Mouse (Mus musculus): ENCODE data around the gene Zhx3.

Gene Zhx3

GRCm38 (mm10) chr2:160760433-160761184, 112.2 kb downstream of the Zhx3 start:
- DNase-seq (ENCODE audit: low read depth): peak; percentile 49

- DNase-seq (ENCODE audit: low read depth): peak; percentile 80
These were observed 116.1 kb downstream of the Zhx3 start for GRCm38 (mm10) chr2:160756583-160757203.

GRCm38 (mm10) chr2:160747075-160747474, 125.7 kb downstream of the Zhx3 start:
- no peak for DNase-seq (ENCODE audit: low read depth)

GRCm38 (mm10) chr2:160746637-160747036, 126.2 kb downstream of the Zhx3 start:
- DNase-seq (ENCODE audit: low read depth): peak; percentile 40

GRCm38 (mm10) chr2:160745497-160745896, 127.3 kb downstream of the Zhx3 start:
- DNase-seq (ENCODE audit: low read depth): peak; percentile 71

- DNase-seq (ENCODE audit: low read depth): peak; percentile 39
These were observed 128.0 kb downstream of the Zhx3 start for GRCm38 (mm10) chr2:160744823-160745210.

GRCm38 (mm10) chr2:160744040-160744822, 128.6 kb downstream of the Zhx3 start:
- DNase-seq (ENCODE audit: low read depth): peak; percentile 65

- peak; percentile 81 for DNase-seq (ENCODE audit: low read depth)
These were observed 130.6 kb downstream of the Zhx3 start for GRCm38 (mm10) chr2:160742161-160742609.

GRCm38 (mm10) chr2:160741580-160741979, 131.2 kb downstream of the Zhx3 start:
- peak; percentile 62 for DNase-seq (ENCODE audit: low read depth)

- peak; percentile 71 for DNase-seq (ENCODE audit: low read depth)
These were observed 132.2 kb downstream of the Zhx3 start for GRCm38 (mm10) chr2:160740521-160741156.

- peak; percentile 53 for DNase-seq (ENCODE audit: low read depth)
These were observed 133.0 kb downstream of the Zhx3 start for GRCm38 (mm10) chr2:160739647-160740356.

- no peak for DNase-seq (ENCODE audit: low read depth)
These were observed 134.4 kb downstream of the Zhx3 start for GRCm38 (mm10) chr2:160738354-160738753.

- DNase-seq (ENCODE audit: low read depth): no peak
These were observed 136.3 kb downstream of the Zhx3 start for GRCm38 (mm10) chr2:160736466-160736865.

- peak; percentile 73 for DNase-seq (ENCODE audit: low read depth)
These were observed 137.0 kb downstream of the Zhx3 start for GRCm38 (mm10) chr2:160735706-160736310.

- DNase-seq (ENCODE audit: low read depth): peak; percentile 81
These were observed 138.5 kb downstream of the Zhx3 start for GRCm38 (mm10) chr2:160734331-160734730.

- DNase-seq (ENCODE audit: low read depth): peak; percentile 85
These were observed 139.7 kb downstream of the Zhx3 start for GRCm38 (mm10) chr2:160733131-160733531.

GRCm38 (mm10) chr2:160732420-160732995, 140.3 kb downstream of the Zhx3 start:
- no peak for DNase-seq (ENCODE audit: low read depth)

- DNase-seq (ENCODE audit: low read depth): no peak
These were observed 140.9 kb downstream of the Zhx3 start for GRCm38 (mm10) chr2:160731839-160732261.

- peak; percentile 96 for DNase-seq (ENCODE audit: low read depth)
These were observed 141.5 kb downstream of the Zhx3 start, which contains the start of gene Plcg1 for GRCm38 (mm10) chr2:160731117-160731838. Gene Plcg1 (plus strand): TSS chr2:160731300.

GRCm38 (mm10) chr2:160730797-160731116, 142.0 kb downstream of the Zhx3 start:
- DNase-seq (ENCODE audit: low read depth): no peak
